Mouse (Mus musculus): ENCODE measurements around the gene Gabbr2. TPM values are rescaled to one million over a fixed set of nuclear protein-coding genes. Genes with fewer than 3 reads are reported as not detected.

The Gabbr2 gene
- polyA plus RNA-seq, 1 experiment: 3.2 TPM

DNA sequence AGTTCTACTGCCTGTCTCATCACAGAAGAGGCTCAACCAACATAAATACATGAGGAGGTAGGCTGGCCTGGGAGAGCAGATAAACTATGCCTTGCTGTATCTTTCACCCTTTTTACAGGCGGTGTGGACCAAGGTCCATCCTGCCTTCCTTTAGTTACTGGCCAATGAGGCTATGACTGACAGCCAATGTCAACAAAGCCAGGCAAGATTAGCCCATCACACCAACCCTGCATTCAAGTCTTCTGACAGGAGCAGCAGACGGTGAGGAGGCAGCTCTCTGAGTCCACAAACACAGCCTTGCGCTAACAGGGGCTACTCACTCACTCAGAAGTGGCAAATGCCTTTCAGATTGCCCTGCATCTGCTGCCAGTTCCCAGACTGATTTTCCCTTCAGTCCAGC, 3.4 kb downstream of the Gabbr2 start:
- H3K27ac ChIP-seq (ENCODE audit: control insufficient read depth, insufficient read depth, low read depth, low read length): no peak overlapping the region
- no peaks in the 10 kb centered on the region for H3K27me3 ChIP-seq (ENCODE audit: control insufficient read depth, insufficient read depth, low read length)
- TF ChIP-seq CTCF (IDR thresholded peaks at IDR 0.05; ENCODE audit: control insufficient read depth, insufficient read depth, insufficient replicate concordance, low read depth, low read length): no peak
- no peak for TF ChIP-seq POLR2A (IDR thresholded peaks at IDR 0.05; ENCODE audit: control insufficient read depth, low read depth, low read length)
- peaks cover 9% of the 10 kb centered on the region for H3K4me1 ChIP-seq (ENCODE audit: control insufficient read depth, insufficient read depth, low read length)
- no peaks in the 10 kb centered on the region for H3K36me3 ChIP-seq (ENCODE audit: control insufficient read depth, insufficient read depth, low read length)
- no peak overlapping the region for H3K4me3 ChIP-seq (ENCODE audit: control insufficient read depth, low read depth, low read length)

- TF ChIP-seq CTCF (IDR thresholded peaks at IDR 0.05; ENCODE audit: control insufficient read depth, insufficient read depth, insufficient replicate concordance, low read depth, low read length) (no peak), POLR2A (IDR thresholded peaks at IDR 0.05; ENCODE audit: control insufficient read depth, low read depth, low read length) (no peak)
- H3K4me1 ChIP-seq (ENCODE audit: control insufficient read depth, insufficient read depth, low read length): peaks cover 9% of the 10 kb centered on the region
- no peak overlapping the region for H3K4me3 ChIP-seq (ENCODE audit: control insufficient read depth, low read depth, low read length)
- H3K27ac ChIP-seq (ENCODE audit: control insufficient read depth, insufficient read depth, low read depth, low read length): no peak overlapping the region
- no peaks in the 10 kb centered on the region for H3K27me3 ChIP-seq (ENCODE audit: control insufficient read depth, insufficient read depth, low read length)
- no peaks in the 10 kb centered on the region for H3K36me3 ChIP-seq (ENCODE audit: control insufficient read depth, insufficient read depth, low read length)
These were observed 3.9 kb downstream of the Gabbr2 start for GRCm38 (mm10) chr4:46987809-46988208.

DNA sequence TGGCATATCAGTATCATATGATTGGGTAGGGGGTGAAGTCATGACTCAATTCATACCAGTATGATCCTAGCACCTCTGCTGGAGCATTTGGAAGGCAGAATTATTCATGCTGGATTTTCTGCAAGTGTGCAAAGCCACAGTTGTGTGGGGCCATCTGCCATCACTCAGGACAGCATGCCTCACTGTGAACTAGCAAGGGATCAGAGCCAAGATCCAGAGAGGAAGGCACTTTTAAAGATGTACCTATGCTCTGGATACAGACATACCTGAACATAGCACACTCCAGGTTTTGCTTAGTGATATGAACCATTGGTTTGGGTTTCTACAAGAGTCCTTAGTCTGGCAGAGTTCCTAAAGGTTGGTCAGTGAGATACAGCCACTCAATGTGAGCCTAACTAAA, 5.6 kb downstream of the Gabbr2 start:
- peaks cover 6% of the 10 kb centered on the region for H3K4me1 ChIP-seq (ENCODE audit: control insufficient read depth, insufficient read depth, low read length)
- TF ChIP-seq POLR2A (IDR thresholded peaks at IDR 0.05; ENCODE audit: control insufficient read depth, low read depth, low read length) (no peak), CTCF (IDR thresholded peaks at IDR 0.05; ENCODE audit: control insufficient read depth, insufficient read depth, insufficient replicate concordance, low read depth, low read length) (no peak)
- no peak overlapping the region for H3K27ac ChIP-seq (ENCODE audit: control insufficient read depth, insufficient read depth, low read depth, low read length)
- H3K27me3 ChIP-seq (ENCODE audit: control insufficient read depth, insufficient read depth, low read length): no peaks in the 10 kb centered on the region
- H3K36me3 ChIP-seq (ENCODE audit: control insufficient read depth, insufficient read depth, low read length): no peaks in the 10 kb centered on the region
- H3K4me3 ChIP-seq (ENCODE audit: control insufficient read depth, low read depth, low read length): no peak overlapping the region

DNA sequence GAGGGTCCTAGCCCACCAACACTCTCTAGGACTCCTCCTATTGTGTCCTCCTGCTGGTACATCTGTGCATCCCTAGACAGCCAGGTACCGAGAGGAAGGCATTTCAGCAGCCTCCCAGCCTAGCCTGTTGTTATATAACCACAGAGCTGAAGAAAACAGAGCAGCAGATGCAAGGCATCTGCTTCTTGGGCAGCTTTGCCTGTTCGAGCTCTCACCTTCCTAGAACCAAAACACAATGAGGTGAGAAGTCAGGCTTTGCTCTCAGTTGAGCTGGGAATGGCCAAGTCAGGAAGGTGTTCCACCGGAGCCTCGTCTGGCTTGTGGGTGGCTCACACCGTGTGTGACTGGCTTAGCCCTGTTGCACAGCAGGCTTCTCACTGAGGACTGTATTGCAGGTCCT, 8.8 kb downstream of the Gabbr2 start:
- no peaks in the 10 kb centered on the region for H3K4me1 ChIP-seq (ENCODE audit: control insufficient read depth, insufficient read depth, low read length)
- H3K27ac ChIP-seq (ENCODE audit: control insufficient read depth, insufficient read depth, low read depth, low read length): no peak overlapping the region
- TF ChIP-seq POLR2A (IDR thresholded peaks at IDR 0.05; ENCODE audit: control insufficient read depth, low read depth, low read length) (no peak), CTCF (IDR thresholded peaks at IDR 0.05; ENCODE audit: control insufficient read depth, insufficient read depth, insufficient replicate concordance, low read depth, low read length) (no peak)
- H3K4me3 ChIP-seq (ENCODE audit: control insufficient read depth, low read depth, low read length): no peak overlapping the region
- no peaks in the 10 kb centered on the region for H3K27me3 ChIP-seq (ENCODE audit: control insufficient read depth, insufficient read depth, low read length)
- H3K36me3 ChIP-seq (ENCODE audit: control insufficient read depth, insufficient read depth, low read length): no peaks in the 10 kb centered on the region

GRCm38 (mm10) chr4:46982094-46982493, 9.6 kb downstream of the Gabbr2 start:
- Histone ChIP-seq H3K4me1 (ENCODE audit: control insufficient read depth, insufficient read depth, low read length) (no peaks in the 10 kb centered on the region), H3K4me3 (ENCODE audit: control insufficient read depth, low read depth, low read length) (no peak overlapping the region), H3K27ac (ENCODE audit: control insufficient read depth, insufficient read depth, low read depth, low read length) (no peak overlapping the region), H3K36me3 (ENCODE audit: control insufficient read depth, insufficient read depth, low read length) (no peaks in the 10 kb centered on the region), H3K27me3 (ENCODE audit: control insufficient read depth, insufficient read depth, low read length) (no peaks in the 10 kb centered on the region)
- no peak for TF ChIP-seq POLR2A (IDR thresholded peaks at IDR 0.05; ENCODE audit: control insufficient read depth, low read depth, low read length)
- TF ChIP-seq CTCF (IDR thresholded peaks at IDR 0.05; ENCODE audit: control insufficient read depth, insufficient read depth, insufficient replicate concordance, low read depth, low read length): no peak

GRCm38 (mm10) chr4:46978371-46978770, 13.3 kb downstream of the Gabbr2 start:
- no peak for TF ChIP-seq CTCF (IDR thresholded peaks at IDR 0.05; ENCODE audit: control insufficient read depth, insufficient read depth, insufficient replicate concordance, low read depth, low read length)

DNA sequence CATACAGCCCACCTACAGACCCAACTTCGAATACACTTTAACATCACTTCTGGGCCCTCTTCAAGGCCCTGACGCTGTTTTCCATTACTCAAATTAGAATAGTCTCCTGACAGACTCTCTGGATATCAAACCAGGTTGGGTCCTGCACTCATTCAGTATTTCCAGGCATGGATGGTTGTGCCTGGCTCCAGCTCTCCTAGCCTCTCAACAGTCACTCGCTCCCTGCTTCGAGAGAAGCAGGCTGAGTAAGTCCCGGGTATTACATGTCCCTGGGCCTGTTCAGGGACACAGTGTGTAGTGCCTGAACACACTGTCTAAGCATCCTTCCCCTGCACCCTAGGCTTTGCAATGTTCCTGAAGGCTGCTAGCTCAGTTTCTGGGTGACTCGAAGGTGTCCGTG, 14.5 kb downstream of the Gabbr2 start:
- Histone ChIP-seq H3K27me3 (ENCODE audit: control insufficient read depth, insufficient read depth, low read length) (no peaks in the 10 kb centered on the region), H3K4me1 (ENCODE audit: control insufficient read depth, insufficient read depth, low read length) (no peaks in the 10 kb centered on the region), H3K4me3 (ENCODE audit: control insufficient read depth, low read depth, low read length) (no peak overlapping the region), H3K36me3 (ENCODE audit: control insufficient read depth, insufficient read depth, low read length) (no peaks in the 10 kb centered on the region), H3K27ac (ENCODE audit: control insufficient read depth, insufficient read depth, low read depth, low read length) (no peak overlapping the region)
- TF ChIP-seq POLR2A (IDR thresholded peaks at IDR 0.05; ENCODE audit: control insufficient read depth, low read depth, low read length): no peak
- TF ChIP-seq CTCF (IDR thresholded peaks at IDR 0.05; ENCODE audit: control insufficient read depth, insufficient read depth, insufficient replicate concordance, low read depth, low read length): no peak

More at GRCm38 (mm10) chr4:46978371-46978770, 13.3 kb downstream of the Gabbr2 start:
- H3K36me3 ChIP-seq (ENCODE audit: control insufficient read depth, insufficient read depth, low read length): no peaks in the 10 kb centered on the region
- no peaks in the 10 kb centered on the region for H3K4me1 ChIP-seq (ENCODE audit: control insufficient read depth, insufficient read depth, low read length)
- H3K27ac ChIP-seq (ENCODE audit: control insufficient read depth, insufficient read depth, low read depth, low read length): no peak overlapping the region
- no peaks in the 10 kb centered on the region for H3K27me3 ChIP-seq (ENCODE audit: control insufficient read depth, insufficient read depth, low read length)
- no peak overlapping the region for H3K4me3 ChIP-seq (ENCODE audit: control insufficient read depth, low read depth, low read length)

DNA sequence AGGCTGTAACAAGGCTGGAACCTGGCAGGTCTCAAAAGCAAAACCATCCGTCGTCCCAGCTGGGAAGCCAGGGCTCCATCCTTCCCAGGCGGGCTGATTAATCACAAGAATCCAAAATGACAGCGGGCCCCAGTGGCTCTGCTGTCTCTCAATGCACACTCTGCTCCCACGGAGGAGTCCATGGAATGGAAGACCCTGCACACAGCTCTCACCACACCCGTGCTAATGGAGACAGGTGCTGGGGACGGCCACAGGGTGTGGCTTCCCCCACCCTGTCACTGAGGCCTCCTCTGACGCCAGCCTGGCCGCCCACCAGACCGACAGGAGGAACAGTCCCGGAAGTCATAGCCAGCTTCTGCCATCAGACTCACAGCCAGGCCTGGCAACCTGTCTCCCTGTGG, 15.0 kb downstream of the Gabbr2 start:
- Histone ChIP-seq H3K36me3 (ENCODE audit: control insufficient read depth, insufficient read depth, low read length) (no peaks in the 10 kb centered on the region), H3K27ac (ENCODE audit: control insufficient read depth, insufficient read depth, low read depth, low read length) (no peak overlapping the region), H3K4me3 (ENCODE audit: control insufficient read depth, low read depth, low read length) (no peak overlapping the region), H3K27me3 (ENCODE audit: control insufficient read depth, insufficient read depth, low read length) (no peaks in the 10 kb centered on the region), H3K4me1 (ENCODE audit: control insufficient read depth, insufficient read depth, low read length) (no peaks in the 10 kb centered on the region)
- TF ChIP-seq POLR2A (IDR thresholded peaks at IDR 0.05; ENCODE audit: control insufficient read depth, low read depth, low read length) (no peak), CTCF (IDR thresholded peaks at IDR 0.05; ENCODE audit: control insufficient read depth, insufficient read depth, insufficient replicate concordance, low read depth, low read length) (no peak)

Measured in testis, adult 2 months (tissue).